Mouse (Mus musculus) intestine, embryonic 16.5 days (tissue): ENCODE measurements at regions not wholly inside any gene's neighbourhood (a gene's known extent, or its start where the extent isn't known, plus 50 kb on each side); places are given as distances from the start of the nearest gene placed in this dataset.
A peak's percentile ranks its signal among the peaks of the same experiment; 100 is the strongest.

ENCODE experiments used
- ATAC-seq: fragments of 200-750 bp; cut with Nextera tagmentation; 2 replicates; pipeline ENCODE4 v1.8.0; 2017; ENCODE audit warnings: moderate TSS enrichment, moderate library complexity
- H3K27ac ChIP-seq: fragments of 300-500 bp; sonication (generic); 2 replicates; pipeline ENCODE4 v1.5.1; 2014; ENCODE audit warnings: mild to moderate bottlenecking, low read length
- H3K27me3 ChIP-seq: fragments of 300-500 bp; sonication (generic); replicated peaks from 2 replicates; pipeline ENCODE4 v1.6.1; 2014; ENCODE audit warnings: low read length, control low read depth, mixed read lengths; ENCODE audit not compliant: control insufficient read depth, insufficient read depth
- H3K36me3 ChIP-seq: fragments of 300-500 bp; sonication (generic); 2 replicates; pipeline ENCODE4 v1.6.1; 2014; ENCODE audit warnings: low read length, control low read depth; ENCODE audit not compliant: control insufficient read depth, insufficient read depth
- H3K4me1 ChIP-seq: fragments of 300-500 bp; sonication (generic); 2 replicates; pipeline ENCODE4 v1.6.1; 2014; ENCODE audit warnings: low read length, control low read depth, mixed read lengths; ENCODE audit not compliant: control insufficient read depth, insufficient read depth
- H3K4me2 ChIP-seq: fragments of 300-500 bp; sonication (generic); 2 replicates; pipeline ENCODE4 v1.6.1; 2014; ENCODE audit warnings: low read depth, low read length, control low read depth
- H3K4me3 ChIP-seq: fragments of 300-500 bp; sonication (generic); 2 replicates; pipeline ENCODE4 v1.5.1; 2014; ENCODE audit warnings: mild to moderate bottlenecking, low read length
- H3K9ac ChIP-seq: fragments of 300-500 bp; sonication (generic); 2 replicates; pipeline ENCODE4 v1.6.1; 2014; ENCODE audit warnings: low read depth, low read length
- H3K9me3 ChIP-seq: fragments of 300-500 bp; sonication (generic); 2 replicates; pipeline ENCODE4 v1.6.1; 2016; ENCODE audit warnings: low read length, control low read depth; ENCODE audit not compliant: control insufficient read depth
- WGBS: fragments of 180-500 bp; shearing (Covaris S2); extraction: QIAGEN DNeasy Blood & Tissue Kit; methylation state at CpG from one replicate; pipeline ENCODE4 v1.1.7; 2014; 5-methylcytosine and 5-hydroxymethylcytosine counted together

DNA sequence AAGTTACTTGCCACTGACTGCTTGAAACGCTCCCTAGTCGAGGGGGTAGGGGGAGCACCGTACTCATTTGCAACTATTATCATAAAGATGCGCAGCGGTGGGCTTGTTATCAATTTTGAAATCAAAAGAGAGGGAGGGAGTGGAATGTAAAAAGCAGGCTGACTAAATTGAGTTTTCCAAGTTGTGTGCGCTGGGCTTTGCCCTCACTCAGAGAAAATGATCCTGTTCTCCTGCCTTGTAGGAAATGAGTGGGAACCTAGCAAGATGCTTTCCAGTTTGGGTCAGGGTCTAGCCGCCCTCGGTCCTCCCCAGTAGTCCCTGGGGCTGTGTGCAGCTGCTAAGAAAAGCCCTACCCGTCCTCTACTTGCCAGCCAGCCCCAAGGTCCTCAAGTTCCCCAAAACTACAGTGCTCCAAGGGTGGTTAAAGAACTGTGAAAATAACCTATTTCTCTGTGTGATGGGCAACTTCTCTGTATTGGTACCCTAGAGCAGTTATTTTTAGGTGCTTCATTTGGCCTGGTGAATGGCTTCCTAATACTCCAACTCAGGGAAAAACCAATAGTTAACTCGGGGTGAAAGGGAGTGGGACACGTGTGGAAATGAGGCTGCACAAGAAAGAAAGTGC, 84.5 kb downstream of the Nr2f2 start:
- Histone ChIP-seq H3K9ac (no peak overlapping the region), H3K36me3 (no peaks in the 10 kb centered on the region), H3K27ac (no peak overlapping the region), H3K4me1 (peaks cover 13% of the 10 kb centered on the region; the same call in 1 of the 2 replicates), H3K4me2 (no peak overlapping the region), H3K9me3 (no peaks in the 10 kb centered on the region), H3K4me3 (no peak overlapping the region), H3K27me3 (peaks cover 70% of the 10 kb centered on the region)
- no peak for ATAC-seq
- 8% methylated on average over 11 of the region's 11 CpGs for WGBS

GRCm38 (mm10) chr7:70281381-70281750, 85.2 kb downstream of the Nr2f2 start:
- no peaks in the 10 kb centered on the region for H3K36me3 ChIP-seq
- H3K9me3 ChIP-seq, result no peaks in the 10 kb centered on the region
- no peak overlapping the region for H3K27ac ChIP-seq
- H3K27me3 ChIP-seq, result peaks cover 68% of the 10 kb centered on the region
- H3K4me1 ChIP-seq, result peaks cover 13% of the 10 kb centered on the region; the same call in 1 of the 2 replicates
- H3K4me3 ChIP-seq, result peak overlapping the region; percentile 30; the same call in 1 of the 2 replicates
- no peak for ATAC-seq
- H3K9ac ChIP-seq, result no peak overlapping the region
- WGBS, result 6% methylated on average over 22 of the region's 22 CpGs
- 0 out of 2 replicates have a peak overlapping the region, but pooled peaks have one; percentile 9 for H3K4me2 ChIP-seq

- Histone ChIP-seq H3K27me3 (peaks cover 68% of the 10 kb centered on the region), H3K9me3 (no peaks in the 10 kb centered on the region), H3K4me3 (peak overlapping the region; percentile 30), H3K9ac (no peak overlapping the region), H3K4me2 (peak overlapping the region; percentile 37), H3K27ac (no peak overlapping the region), H3K4me1 (peaks cover 13% of the 10 kb centered on the region; the same call in 1 of the 2 replicates), H3K36me3 (no peaks in the 10 kb centered on the region)
- 3% methylated on average over 42 of the region's 42 CpGs for WGBS
- ATAC-seq, result 0 out of 2 replicates have a peak, but pooled peaks have one; percentile 38
Measured at GRCm38 (mm10) chr7:70280643-70281380, 85.7 kb downstream of the Nr2f2 start.

- under 1% methylated on average over 31 of the region's 31 CpGs for WGBS
- Histone ChIP-seq H3K9ac (no peak overlapping the region), H3K27ac (no peak overlapping the region), H3K9me3 (no peaks in the 10 kb centered on the region), H3K4me2 (peak overlapping the region; percentile 37), H3K4me3 (peak overlapping the region; percentile 30), H3K4me1 (peaks cover 13% of the 10 kb centered on the region; the same call in 1 of the 2 replicates), H3K36me3 (no peaks in the 10 kb centered on the region), H3K27me3 (peaks cover 61% of the 10 kb centered on the region)
- ATAC-seq, result no peak
Measured at GRCm38 (mm10) chr7:70279927-70280642, 86.5 kb downstream of the Nr2f2 start.

DNA sequence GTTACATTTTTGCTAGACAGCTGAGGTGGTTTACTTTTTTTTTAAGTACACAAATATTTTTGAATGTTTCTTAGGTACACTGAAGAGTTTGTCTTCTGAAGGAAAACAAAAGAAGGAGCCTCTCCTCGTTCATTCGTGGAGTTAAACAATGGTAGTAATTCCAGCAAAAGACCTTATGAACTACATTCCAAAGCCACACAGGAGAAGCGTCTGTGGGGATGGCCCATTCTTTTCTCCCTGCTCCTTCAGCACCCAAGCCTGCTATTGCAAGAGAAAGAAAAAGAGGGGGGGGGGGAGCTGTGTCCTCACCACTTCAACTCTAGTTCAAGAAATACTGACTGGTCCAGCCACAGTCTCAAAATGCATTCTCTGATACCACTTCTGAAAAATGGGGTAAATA, 87.4 kb downstream of the Nr2f2 start:
- Histone ChIP-seq H3K4me1 (peaks cover 13% of the 10 kb centered on the region; the same call in 1 of the 2 replicates), H3K27ac (no peak overlapping the region), H3K36me3 (no peaks in the 10 kb centered on the region), H3K27me3 (peaks cover 58% of the 10 kb centered on the region), H3K4me3 (no peak overlapping the region), H3K4me2 (no peak overlapping the region), H3K9me3 (no peaks in the 10 kb centered on the region), H3K9ac (no peak overlapping the region)
- WGBS, result 13% methylated on average over 3 of the region's 3 CpGs
- no peak for ATAC-seq

GRCm38 (mm10) chr7:70276078-70276477, 90.5 kb downstream of the Nr2f2 start:
- Histone ChIP-seq H3K9ac (no peak overlapping the region), H3K36me3 (no peaks in the 10 kb centered on the region), H3K4me1 (peaks cover 10% of the 10 kb centered on the region; the same call in 1 of the 2 replicates), H3K9me3 (no peaks in the 10 kb centered on the region), H3K27ac (no peak overlapping the region), H3K27me3 (peaks cover 30% of the 10 kb centered on the region), H3K4me3 (no peak overlapping the region), H3K4me2 (no peak overlapping the region)
- 59% methylated on average over 2 of the region's 2 CpGs for WGBS
- ATAC-seq, result no peak

DNA sequence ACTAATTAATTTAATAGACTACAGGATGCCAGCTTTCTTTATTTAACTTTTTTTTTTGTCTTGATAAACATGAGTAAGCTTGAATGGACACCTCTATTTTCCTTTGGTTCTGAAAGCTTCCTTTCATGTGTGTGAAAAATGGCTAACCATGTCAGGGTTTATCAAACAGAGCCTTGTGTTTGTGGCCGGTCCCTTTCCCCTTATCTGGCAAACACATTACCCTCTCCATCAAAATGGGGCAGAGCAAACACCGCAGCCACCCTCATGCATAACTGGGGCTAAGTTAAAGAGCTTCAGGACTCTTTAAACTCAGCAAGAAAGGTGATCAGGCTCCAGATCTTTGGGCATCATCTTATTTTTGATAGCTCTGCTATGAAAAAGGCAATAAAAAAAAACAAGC, 92.2 kb downstream of the Nr2f2 start:
- 30% methylated on average over 2 of the region's 2 CpGs for WGBS
- Histone ChIP-seq H3K4me2 (no peak overlapping the region), H3K27me3 (peaks cover 17% of the 10 kb centered on the region), H3K9me3 (no peaks in the 10 kb centered on the region), H3K36me3 (no peaks in the 10 kb centered on the region), H3K4me3 (no peak overlapping the region), H3K9ac (no peak overlapping the region), H3K27ac (no peak overlapping the region), H3K4me1 (no peaks in the 10 kb centered on the region)
- no peak for ATAC-seq

DNA sequence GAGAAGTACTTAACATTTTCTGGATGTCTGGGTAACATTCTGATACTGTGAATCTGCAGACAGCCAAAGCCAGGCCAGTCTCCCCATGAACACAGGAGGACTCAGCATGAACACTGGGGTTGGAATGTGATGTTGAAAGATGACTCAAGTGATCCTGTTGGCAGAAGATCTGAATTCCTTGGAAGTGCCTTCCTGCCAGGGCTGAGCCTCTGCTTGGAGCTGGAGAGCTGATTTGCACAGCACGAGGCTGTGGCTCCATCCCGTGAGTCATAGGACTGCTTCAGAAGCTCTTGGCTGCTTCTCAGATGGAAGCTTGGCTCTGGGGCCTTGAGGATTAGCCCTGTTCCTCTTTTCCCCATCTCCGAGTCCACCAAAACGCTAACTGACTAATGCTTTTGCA, 99.5 kb downstream of the Nr2f2 start:
- no peaks in the 10 kb centered on the region for H3K36me3 ChIP-seq
- ATAC-seq, result peak; percentile 65; the same call in 1 of the 2 replicates
- no peak overlapping the region for H3K27ac ChIP-seq
- H3K4me3 ChIP-seq, result no peak overlapping the region
- no peak overlapping the region for H3K4me2 ChIP-seq
- H3K9ac ChIP-seq, result no peak overlapping the region
- no peaks in the 10 kb centered on the region for H3K27me3 ChIP-seq
- WGBS, result 53% methylated on average over 4 of the region's 4 CpGs
- no peaks in the 10 kb centered on the region for H3K9me3 ChIP-seq
- no peaks in the 10 kb centered on the region for H3K4me1 ChIP-seq

GRCm38 (mm10) chr7:70256806-70257205, 109.7 kb downstream of the Nr2f2 start:
- peaks cover 9% of the 10 kb centered on the region; the same call in 1 of the 2 replicates for H3K27me3 ChIP-seq
- 97% methylated on average over 4 of the region's 4 CpGs for WGBS
- H3K4me2 ChIP-seq, result no peak overlapping the region

More at GRCm38 (mm10) chr7:70256806-70257205, 109.7 kb downstream of the Nr2f2 start:
- H3K4me3 ChIP-seq, result no peak overlapping the region
- no peaks in the 10 kb centered on the region for H3K9me3 ChIP-seq
- H3K9ac ChIP-seq, result no peak overlapping the region
- no peaks in the 10 kb centered on the region for H3K4me1 ChIP-seq
- H3K27ac ChIP-seq, result no peak overlapping the region
- no peaks in the 10 kb centered on the region for H3K36me3 ChIP-seq
- ATAC-seq, result no peak
